Mouse (Mus musculus): ENCODE measurements around the gene Wrap53.

Wrap53 gene

DNA sequence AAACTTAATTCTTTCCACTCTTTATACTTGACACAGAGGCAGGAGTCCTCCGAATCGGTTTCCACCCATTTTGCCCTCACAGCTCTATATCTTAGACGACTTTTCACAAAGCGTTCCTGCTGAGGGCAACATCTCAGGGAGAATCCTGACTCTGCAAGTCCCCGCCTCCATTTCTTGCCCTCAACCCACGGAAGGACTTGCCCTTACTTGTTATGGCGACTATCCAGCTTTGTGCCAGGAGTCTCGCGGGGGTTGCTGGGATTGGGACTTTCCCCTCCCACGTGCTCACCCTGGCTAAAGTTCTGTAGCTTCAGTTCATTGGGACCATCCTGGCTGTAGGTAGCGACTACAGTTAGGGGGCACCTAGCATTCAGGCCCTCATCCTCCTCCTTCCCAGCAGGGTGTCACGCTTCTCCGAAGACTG is at the start of gene Wrap53, which contains the start of gene Trp53:
Gene Wrap53 (minus strand): TSS at position 165 of the 424 bp plus-strand sequence.
Gene Trp53 (plus strand): TSS at position 269 of the 424 bp plus-strand sequence.
- in situ Hi-C loops (cut with MboI; ENCODE audit: unreplicated experiment in 2 of 2), result no loop called here

DNA sequence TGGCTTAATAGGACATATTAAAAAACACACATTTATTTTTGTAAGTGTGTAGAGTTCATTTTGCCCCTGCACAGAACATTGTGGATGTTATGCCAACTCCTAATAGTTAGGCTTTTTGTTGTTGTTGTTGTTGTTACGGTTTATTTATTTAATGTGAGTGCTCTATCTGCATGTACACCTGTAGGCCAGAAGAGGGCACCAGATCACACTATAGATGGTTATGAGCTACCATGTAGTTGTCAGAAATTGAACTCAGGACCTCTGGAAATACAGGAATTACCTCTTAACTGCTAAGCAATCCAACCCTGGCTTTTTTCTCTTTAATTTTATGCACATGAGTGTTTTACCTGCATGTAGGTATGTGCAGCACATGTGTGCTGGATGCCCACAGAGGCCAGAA is 49.7 kb upstream of the Wrap53 start:
- in situ Hi-C loops (cut with MboI; ENCODE audit: unreplicated experiment in 2 of 2), result loop anchor here in 1 of 2 experiments (10.0 kb wide), 2 partner anchors 125 to 245 kb away; partner anchors contain the start of genes Polr2a and Tmem95

DNA sequence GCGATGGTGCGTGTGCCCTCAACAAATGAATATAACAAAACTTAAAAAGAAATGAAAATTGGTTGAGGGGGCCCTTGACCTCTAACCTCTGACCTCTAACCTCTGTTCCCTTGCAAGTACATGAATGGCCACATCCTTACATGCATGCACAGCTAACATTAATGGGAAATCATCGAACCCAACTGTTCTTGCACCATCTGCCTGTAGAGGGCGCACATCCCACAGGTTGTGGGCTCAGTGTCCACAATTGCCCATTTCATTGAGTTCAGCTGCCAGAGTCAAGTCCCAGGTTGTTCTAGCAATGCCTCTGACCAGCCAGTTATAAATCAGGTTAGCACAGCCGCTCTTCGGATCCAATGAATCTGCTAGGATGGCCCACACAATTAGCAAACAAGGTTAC is 48.2 kb upstream of the Wrap53 start:
- in situ Hi-C loops (cut with MboI; ENCODE audit: unreplicated experiment in 2 of 2), result loop anchor here in 1 of 2 experiments (10.0 kb wide), 1 partner anchor 247 kb away; the partner anchor contains the start of gene Tmem95

DNA sequence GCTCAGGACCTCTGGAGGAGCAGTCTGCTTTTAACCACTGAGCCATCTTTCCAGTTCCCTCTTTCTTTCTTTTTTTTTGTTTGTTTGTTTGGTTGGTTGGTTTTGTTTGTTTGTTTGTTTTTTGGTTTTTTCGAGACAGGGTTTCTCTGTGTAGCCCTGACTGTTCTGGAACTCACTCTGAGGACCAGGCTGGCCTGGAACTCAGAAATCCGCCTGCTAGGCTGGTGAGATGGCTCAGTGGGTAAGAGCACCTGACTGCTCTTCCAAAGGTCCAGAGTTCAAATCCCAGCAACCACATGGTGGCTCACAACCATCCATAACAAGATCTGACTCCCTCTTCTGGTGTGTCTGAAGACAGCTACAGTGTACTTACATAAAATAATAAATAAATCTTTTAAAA is 44.3 kb upstream of the Wrap53 start:
- in situ Hi-C loops (cut with MboI; ENCODE audit: unreplicated experiment in 2 of 2), result loop anchor here in 1 of 2 experiments (5.0 to 10.0 kb wide), 2 partner anchors 92 to 250 kb away; partner anchors contain the start of gene Tmem95

DNA sequence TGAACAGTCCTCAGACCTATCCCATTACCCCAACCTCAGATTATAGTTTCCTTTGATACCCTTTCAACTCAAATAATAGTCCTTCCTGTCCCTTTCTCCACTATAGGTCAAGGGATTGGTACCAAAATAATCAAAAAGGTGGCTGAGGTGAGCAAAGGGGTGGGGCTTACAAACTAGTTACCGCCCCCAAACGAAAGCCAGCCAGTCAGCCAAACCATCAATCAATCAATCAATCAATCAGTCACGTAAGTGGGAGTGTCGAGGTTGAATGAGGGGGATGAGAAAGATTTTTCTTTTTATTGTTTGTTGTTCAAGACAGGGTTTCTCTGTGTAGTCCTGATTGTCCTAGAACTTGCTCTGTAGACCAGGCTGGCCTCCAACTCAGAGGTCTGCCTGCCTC is 43.0 kb upstream of the Wrap53 start:
- in situ Hi-C loops (cut with MboI; ENCODE audit: unreplicated experiment in 2 of 2), result loop anchor here in 1 of 2 experiments (5.0 to 10.0 kb wide), 2 partner anchors 91 to 252 kb away; partner anchors contain the start of gene Tmem95

DNA sequence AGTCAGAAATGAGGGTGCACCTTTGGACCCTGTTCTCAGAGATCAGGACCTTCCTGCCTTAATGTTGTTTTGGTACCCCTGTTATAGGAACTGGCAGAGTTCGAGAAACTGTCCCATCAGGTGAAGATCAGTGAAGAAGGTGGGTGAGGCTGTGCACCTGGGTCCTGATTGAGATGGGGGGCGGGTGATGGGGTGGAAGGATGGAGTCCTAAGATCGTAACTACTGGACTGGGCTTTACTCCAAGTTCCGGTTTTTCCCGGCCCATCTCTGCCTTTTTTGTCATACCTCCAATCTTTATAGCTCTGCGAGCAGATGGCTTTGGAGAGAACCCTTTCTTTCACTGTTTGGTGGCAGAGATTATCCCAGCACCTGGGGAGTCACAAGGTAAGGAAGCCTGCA is 42.4 kb upstream of the Wrap53 start:
- in situ Hi-C loops (cut with MboI; ENCODE audit: unreplicated experiment in 2 of 2), result loop anchor here in 1 of 2 experiments (5.0 to 10.0 kb wide), 2 partner anchors 90 to 252 kb away; partner anchors contain the start of gene Tmem95

DNA sequence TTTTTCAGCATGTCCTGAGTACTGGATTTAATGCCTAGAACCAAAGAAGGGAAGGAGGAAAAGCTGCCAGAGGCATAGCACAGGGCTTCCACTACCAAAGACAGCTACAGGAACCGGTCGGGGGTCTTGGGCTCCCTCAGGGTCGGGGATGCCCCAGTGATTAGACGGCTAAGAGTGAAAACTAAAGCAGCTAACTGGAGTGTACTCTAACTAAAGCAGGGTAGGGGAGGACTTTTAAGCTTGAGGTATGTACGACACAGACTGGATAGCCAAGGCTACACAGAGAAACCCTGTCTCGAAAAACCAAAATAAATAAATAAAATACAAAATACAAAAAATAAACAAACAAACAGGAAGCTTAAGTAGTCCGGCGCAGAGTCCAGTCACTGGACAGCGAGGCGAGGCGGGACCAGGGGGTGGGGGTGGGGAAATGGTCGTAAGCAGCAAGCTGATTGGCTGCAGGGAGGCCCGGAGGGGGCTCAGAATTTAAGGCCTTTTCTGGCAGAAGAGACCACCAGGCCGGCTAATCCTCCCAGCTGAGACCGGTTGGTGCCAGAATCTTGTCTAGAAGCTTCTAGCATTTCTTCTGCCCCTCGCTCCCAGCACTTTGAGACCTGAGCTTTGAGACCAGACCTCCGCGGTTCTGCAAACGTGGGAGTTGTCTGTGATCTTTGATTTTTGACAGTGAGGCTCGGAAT is 41.7 kb upstream of the Wrap53 start, which contains the start of gene Sat2:
Gene Sat2 (plus strand): TSS at position 454 of the 698 bp plus-strand sequence.
- in situ Hi-C loops (cut with MboI; ENCODE audit: unreplicated experiment in 2 of 2), result loop anchor here in 1 of 2 experiments (5.0 to 10.0 kb wide), 2 partner anchors 89 to 253 kb away; partner anchors contain the start of gene Tmem95

DNA sequence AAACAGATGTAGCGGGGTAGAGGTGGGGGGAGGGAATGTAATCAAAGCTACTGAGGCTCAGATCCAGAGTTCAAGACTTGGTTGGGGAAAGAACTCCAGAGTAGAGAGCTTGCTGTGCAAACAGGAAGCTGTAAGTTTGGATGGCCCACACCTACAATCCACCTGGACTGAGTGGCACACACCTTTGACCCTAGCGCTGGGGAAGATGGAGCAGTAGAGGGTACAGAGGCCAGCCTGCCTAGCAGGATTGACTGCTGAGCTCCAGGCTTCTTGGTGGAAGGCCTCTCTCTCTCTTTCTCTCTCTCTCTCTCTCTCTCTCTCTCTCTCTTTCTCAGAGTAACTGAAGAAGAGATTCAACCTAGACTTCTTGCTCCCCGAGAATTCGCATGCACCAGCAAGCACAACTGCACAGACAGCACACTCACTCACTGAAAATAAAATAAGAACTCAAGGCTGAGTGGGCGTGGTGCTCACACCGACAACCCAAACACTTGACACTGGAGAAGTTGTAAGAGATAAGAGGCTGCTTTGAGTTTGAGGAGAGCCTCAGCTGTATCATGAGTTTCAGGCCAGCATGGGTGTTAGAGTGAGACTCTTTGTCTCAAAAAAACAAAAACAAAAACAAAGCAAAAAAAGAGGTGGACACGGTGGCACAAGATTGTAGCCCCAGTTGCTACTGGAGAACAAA is 40.5 kb upstream of the Wrap53 start:
- in situ Hi-C loops (cut with MboI; ENCODE audit: unreplicated experiment in 2 of 2), result loop anchor here in 1 of 2 experiments (5.0 to 10.0 kb wide), 2 partner anchors 88 to 254 kb away; partner anchors contain the start of gene Tmem95

DNA sequence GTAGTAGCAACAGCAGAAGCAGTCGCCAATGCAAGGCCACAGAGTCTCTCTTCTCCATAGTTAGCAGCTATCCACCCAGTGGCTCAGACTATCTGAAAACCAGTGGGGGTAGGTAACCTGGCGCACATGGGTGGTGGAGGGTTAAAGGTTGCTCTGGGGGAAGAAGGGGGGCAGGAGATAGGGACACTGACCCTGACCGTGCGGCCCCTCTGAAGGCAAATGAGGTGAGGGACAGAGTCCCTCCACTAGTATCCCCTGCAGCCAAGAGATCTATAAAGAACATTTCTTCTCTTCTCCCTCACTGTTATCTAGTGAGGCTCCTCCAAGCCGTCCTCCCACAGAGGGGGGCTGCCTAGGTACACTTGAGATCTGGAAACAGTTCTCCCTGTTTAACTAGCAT is 37.8 kb upstream of the Wrap53 start, which contains the start of gene Shbg:
Gene Shbg (minus strand): TSS at position 101 of the 400 bp plus-strand sequence.
- in situ Hi-C loops (cut with MboI; ENCODE audit: unreplicated experiment in 2 of 2), result no loop called here

DNA sequence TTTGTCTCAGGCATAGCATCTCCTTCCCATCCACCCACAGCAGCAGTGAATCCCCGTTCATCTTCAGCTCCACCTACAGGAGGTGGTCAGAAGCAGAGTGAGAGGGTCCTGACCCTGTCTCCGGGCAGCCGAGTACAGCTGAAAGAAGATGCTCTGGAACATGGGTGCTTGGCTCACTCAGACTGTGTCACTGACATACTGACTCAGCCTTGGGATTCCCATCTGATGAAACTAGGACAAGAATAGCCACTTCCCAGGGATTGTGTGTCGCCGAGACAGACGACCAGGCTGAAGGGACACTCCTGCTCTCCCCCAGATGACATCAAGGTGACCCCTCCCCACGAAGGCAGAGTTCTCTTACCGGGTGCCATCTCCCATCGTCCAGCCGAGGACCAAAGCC is 36.7 kb upstream of the Wrap53 start:
- in situ Hi-C loops (cut with MboI; ENCODE audit: unreplicated experiment in 2 of 2), result no loop called here

DNA sequence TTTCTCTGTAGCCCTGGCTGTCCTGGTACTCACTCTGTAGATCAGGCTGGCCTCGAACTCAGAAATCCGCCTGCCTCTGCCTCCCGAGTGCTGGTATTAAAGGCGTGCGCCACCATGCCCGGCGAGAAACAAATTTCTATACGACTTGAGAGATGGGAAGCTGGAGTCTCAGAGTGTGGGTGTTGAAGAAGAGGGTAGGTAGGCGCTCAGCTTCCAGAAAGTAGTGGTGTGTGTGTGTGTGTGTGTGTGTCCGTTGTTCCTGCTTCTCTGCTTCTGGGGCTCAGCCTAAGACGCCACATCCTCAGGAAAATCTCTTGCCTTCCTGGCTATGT is 34.2 kb upstream of the Wrap53 start:
- in situ Hi-C loops (cut with MboI; ENCODE audit: unreplicated experiment in 2 of 2), result loop anchor here (5.0 kb wide), 1 partner anchor 37 kb away; no protein-coding TSS in a partner anchor

DNA sequence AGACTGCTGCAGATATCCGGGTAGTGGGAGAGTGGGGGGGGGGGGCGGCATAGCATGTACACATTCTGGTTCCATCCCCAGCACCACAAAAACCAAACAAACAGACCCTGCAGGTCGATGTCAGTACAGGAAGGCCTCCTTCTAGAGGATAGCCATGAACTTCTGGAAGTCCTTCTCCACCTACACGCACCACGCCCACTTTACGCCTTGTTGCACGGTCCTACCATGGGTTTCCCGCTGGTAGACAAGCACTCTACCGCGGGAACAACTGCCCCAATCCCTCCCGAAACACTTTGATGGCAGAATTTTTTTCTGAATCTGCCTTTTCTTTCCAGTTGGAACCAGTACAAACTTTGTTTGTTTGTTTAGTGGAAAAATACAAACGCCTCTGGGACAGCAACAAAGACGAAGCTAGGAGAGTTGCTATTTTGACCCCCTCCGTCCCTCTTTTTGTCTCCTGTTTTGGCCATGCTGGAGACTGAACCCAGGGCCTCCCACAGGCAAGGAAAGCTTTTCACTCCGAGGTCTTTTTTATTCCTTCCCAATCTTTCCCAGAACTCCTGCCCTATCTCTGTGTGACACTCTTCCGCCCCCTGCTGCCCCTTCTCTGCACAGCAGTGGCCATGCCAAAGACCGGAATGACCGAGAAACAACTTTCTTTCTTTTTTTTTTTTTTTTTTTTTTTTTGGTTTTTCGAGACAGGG is 33.6 kb upstream of the Wrap53 start:
- in situ Hi-C loops (cut with MboI; ENCODE audit: unreplicated experiment in 2 of 2), result loop anchor here (5.0 kb wide), 1 partner anchor 36 kb away; no protein-coding TSS in a partner anchor

DNA sequence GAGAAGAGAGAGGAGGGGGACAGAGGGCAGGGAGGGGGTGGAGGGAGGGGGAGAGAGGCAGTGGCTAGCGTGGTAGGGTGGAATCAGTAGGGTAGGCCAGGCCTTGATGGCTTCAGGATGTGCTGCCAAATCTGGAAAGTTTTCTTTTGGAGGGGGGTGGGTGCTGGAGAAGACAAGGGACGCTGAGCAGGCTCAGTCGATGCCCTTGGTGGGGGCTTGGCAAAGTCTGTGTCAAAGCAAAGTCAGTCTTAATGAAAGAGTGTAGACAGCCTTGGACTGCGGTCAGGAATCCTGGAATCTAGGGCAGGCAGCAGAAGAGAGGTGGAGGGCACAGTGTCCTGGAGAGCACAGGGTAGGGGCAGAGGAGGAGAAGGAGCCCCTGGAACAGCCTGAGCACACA is 30.8 kb upstream of the Wrap53 start:
- in situ Hi-C loops (cut with MboI; ENCODE audit: unreplicated experiment in 2 of 2), result loop anchor here (5.0 kb wide), 1 partner anchor 34 kb away; no protein-coding TSS in a partner anchor

DNA sequence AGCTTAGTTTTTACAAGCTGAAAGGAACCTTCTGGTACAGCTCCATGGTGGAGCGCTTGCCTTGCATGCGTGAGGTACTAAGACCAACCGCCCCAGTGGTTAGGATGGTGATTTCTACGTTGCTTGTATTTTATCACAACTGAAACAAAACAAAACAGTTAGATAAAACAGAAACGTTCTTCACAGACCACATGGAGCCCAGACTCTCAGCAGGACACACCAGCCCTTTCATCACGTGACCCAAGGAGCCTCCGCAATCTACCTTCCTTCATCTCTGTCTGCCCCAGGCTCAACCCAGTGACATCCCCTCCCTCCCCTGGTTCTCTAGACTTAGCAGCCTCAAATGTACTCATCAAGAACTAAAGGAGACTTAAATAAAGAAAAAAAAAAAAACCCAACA is 29.4 kb upstream of the Wrap53 start:
- in situ Hi-C loops (cut with MboI; ENCODE audit: unreplicated experiment in 2 of 2), result no loop called here

DNA sequence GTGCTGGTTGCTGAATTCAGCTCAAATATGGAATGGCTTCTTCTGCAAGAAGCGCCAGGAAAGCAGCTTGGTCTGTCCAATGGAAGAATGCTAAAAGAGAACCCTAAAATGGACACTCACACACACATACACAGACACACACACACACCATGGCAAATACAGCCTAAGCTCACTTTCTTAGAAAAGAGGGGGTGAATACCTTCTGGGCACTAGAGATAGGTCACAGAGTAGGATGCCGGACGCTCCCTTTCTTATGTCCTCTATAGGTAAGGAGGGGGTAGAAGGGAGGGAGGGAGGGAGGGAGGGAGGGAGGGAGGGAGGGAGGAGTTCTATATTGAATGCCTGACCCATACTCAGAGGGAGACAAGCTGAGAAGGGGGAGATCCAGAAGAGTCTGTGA is 28.5 kb upstream of the Wrap53 start:
- in situ Hi-C loops (cut with MboI; ENCODE audit: unreplicated experiment in 2 of 2), result no loop called here

DNA sequence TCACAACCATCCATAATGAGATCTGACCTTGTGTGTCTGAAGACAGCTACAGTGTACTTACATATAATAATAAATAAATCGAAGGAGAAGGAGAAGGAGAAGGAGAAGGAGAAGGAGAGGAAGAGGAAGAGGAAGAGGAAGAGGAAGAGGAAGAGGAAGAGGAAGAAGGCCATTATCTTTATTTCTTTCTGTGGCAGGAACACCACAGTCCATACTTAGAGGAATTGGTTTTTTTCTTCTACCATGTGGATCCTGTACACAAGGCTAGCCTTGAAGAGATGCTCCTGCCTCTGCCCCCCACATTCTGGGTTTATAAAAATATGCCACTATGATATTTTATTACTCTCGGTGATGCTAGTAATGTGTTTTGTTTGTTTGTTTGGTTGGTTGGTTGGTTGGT is 26.8 kb upstream of the Wrap53 start:
- in situ Hi-C loops (cut with MboI; ENCODE audit: unreplicated experiment in 2 of 2), result no loop called here

DNA sequence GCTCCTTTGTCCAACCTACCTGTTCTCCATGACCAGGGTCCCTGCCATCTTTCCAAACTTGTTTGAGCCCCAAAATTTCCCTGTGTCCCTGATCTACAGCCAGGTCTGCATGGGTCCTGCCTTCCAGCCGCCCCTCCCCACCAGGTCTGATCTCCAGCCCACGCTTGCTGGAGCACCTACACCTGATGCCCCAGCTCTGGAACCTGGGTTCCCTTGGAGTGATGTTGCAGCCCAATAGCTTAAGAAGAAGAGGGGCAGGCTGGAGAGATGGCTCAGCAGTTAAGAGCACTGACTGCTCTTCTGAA is 26.4 kb upstream of the Wrap53 start:
- in situ Hi-C loops (cut with MboI; ENCODE audit: unreplicated experiment in 2 of 2), result no loop called here

DNA sequence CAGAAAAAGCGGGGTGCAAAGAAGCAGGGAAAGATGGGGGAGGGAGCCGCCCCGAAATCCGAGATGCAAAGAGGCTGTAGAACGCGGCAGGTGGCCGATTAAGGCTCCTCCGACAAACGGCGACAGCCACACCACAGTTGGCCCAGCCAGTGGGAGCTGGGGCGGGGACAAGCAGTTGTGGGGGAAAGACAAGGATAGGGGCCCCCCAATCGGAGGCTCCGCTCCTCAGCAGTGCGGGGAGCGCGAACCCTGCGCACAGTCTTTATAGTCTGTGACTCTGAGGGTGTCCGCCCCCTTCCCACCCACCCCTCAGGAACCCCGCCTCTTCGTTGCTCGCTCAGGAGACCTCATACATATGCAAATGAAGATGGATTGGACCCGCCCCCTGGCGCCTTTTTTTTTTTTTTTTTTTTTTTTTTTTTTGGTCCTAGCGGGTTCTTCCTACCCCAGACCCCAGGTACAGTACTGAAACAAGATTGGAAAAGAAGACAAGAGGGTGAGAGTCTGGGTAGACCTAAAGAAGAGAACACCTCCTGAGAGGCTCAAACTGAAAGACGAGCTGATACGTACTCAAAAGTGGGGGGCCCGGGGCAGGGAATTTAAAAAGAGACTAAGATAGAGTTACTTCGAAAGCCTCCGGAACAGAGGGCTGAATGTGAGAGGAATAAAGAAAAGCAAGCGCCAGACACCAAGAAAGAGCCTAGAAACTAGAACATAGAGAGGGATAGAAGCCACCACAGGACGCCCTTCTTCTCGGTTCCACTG is 25.9 kb upstream of the Wrap53 start, which contains the start of gene Atp1b2:
Gene Atp1b2 (minus strand): TSS at position 217 of the 765 bp plus-strand sequence.
- in situ Hi-C loops (cut with MboI; ENCODE audit: unreplicated experiment in 2 of 2), result no loop called here

DNA sequence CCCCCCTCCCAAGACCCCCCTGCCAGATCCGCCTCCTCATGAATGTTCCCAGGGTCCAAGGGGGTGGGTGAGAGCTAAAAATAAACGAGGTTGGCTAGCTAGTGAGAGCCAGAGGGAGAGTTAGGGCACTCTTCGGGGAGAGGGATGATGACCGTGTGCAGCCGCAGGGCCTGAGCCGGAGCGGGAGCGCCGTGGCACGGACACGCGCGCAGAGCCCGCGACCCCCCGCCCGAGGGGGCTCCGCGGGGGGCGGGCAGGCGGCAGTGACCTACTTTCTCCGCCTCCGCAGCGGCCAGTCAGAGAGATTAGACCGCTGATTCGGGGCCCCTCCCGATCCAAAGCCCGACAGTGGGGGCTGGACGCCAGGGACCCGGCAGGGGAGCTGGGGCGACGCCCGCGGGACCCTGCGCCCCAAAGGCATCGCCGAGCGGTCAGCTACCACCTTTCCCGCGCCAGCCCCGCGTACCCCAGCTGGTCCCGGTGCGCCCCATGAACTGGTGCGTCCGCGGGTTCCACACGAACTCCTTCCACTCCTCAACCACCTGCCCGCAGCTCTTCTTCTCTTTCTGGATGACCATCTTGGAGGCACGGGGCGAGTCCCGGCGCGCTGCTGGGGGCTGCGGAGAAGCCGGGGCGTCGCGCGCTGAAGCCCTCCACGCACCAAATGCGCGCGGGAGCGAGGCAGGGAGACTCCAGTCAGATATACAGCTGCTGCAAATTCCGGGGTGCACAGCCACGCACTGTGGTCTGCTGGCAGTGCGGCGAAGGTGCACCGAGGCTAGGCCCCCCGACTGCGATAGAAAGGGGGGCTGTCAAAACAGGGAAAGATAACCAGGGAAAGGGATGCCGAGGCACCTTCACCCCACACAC is 25.0 kb upstream of the Wrap53 start:
- in situ Hi-C loops (cut with MboI; ENCODE audit: unreplicated experiment in 2 of 2), result no loop called here
